Mouse (Mus musculus): ENCODE data around the gene Cdkn2c.

Gene Cdkn2c

DNA sequence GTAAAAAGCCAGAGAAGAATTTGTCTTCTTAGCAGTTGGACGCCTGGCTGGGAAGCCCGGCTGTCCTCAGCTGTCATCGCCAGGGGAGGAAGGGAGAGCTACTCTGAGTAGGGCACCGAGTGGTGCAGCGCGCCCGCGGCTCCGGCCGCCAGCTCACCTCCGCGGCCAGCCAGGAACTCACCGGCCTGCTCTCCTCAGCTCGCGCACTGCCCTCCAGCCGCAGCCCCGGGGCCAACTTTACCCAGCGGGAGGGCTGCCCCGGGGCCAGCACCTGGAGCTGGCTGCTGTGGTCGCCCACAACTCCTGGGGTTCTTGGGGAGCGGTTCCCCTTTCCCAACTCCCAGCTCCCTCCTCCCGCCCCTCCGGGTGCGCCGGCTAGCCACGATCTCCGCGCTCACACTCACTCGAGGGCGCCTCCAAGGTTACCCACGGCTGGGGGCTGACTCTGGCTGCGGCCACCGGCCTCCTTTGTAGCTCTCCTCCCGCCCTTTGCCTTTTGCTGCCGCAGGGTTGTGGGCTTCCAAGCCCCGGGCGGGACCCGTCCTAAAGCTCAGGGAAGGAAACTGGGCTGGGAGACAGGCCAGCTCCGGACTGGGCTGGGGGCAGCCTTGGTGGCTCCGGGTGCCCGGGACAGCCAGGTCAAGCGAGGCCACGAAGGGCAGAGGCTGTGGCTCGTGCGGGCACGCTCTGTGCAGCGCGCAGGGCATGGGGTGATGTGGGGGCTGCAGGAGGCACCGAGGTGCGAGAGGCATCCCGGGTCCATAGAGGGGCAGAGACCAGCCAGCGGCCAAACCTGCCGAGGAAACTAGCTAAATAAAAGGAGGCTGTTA, 9.8 kb downstream of the Cdkn2c start:
- no peak for DNase-seq (ENCODE audit: low spot score)

DNA sequence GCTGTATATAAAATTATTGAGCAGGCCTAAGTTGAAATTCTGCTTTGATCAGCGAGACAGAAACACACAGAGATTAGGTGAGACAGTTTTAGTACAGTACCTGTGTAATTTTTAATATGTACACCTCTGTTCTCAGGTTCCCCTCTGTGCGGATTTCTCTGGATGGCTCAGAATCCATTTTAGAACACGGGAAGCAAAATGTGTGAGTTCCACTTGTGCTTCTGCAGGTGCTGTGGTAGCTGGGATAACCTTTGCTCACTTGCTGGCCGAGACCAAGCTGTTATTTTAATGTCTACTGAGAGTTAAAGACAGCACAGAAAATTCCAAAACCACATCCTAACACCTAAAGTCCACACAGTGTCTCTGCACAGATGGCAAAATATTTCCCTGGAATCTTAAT, 10.7 kb downstream of the Cdkn2c start:
- DNase-seq (ENCODE audit: low spot score), result no peak

GRCm38 (mm10) chr4:109655738-109656137, 11.3 kb downstream of the Cdkn2c start:
- no peak for DNase-seq (ENCODE audit: low spot score)

- no peak for DNase-seq (ENCODE audit: low spot score)
Observed at GRCm38 (mm10) chr4:109654701-109655100, 12.3 kb downstream of the Cdkn2c start.

- no peak for DNase-seq (ENCODE audit: low spot score)
Observed at GRCm38 (mm10) chr4:109653251-109653650, 13.7 kb downstream of the Cdkn2c start.

DNA sequence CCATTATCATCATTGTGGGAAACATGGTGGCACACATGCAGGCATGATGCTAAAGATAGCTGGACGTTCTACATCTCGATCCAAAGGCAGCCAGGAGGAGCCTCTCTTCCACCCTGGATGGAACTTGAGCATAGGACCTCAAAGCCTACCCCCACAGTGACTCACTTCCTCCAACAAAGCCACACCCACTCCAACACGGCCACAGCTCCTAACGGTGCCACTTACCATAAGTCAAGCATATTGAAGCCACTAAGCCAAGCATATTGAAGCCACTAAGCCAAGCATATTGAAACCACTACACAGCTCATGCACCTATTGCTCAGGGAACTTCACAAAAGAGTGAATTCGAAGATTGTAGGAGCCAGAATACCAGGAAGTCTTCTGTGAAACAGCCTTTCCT, 17.7 kb downstream of the Cdkn2c start:
- no peak for DNase-seq (ENCODE audit: low spot score)

- DNase-seq (ENCODE audit: low spot score), result no peak
Observed at GRCm38 (mm10) chr4:109647281-109647680, 19.7 kb downstream of the Cdkn2c start.

- DNase-seq (ENCODE audit: low spot score), result no peak
Observed at GRCm38 (mm10) chr4:109641451-109641850, 25.5 kb downstream of the Cdkn2c start.

DNA sequence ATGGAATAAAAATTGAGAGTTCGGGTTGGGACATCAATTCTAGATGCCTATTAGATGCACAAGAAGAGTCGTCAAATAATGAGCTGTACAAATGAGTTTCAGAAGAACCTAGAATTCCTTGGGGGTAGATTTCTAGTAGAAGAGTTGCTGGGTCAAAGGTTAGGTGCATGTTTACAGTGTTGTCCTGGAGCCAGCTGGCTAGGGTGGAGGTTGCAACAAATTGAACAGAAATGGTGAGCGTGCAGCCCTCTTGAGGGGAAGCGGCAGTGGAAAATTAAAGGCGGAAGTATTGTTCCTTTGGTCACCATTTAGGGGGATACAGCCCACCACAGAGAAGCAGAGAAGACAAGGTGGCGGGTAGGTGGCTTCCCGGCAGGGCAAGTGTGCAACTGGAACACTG, 26.8 kb downstream of the Cdkn2c start:
- no peak for DNase-seq (ENCODE audit: low spot score)

GRCm38 (mm10) chr4:109639356-109639755, 27.6 kb downstream of the Cdkn2c start:
- DNase-seq (ENCODE audit: low spot score), result no peak

GRCm38 (mm10) chr4:109634971-109635370, 32.0 kb downstream of the Cdkn2c start:
- no peak for DNase-seq (ENCODE audit: low spot score)

DNA sequence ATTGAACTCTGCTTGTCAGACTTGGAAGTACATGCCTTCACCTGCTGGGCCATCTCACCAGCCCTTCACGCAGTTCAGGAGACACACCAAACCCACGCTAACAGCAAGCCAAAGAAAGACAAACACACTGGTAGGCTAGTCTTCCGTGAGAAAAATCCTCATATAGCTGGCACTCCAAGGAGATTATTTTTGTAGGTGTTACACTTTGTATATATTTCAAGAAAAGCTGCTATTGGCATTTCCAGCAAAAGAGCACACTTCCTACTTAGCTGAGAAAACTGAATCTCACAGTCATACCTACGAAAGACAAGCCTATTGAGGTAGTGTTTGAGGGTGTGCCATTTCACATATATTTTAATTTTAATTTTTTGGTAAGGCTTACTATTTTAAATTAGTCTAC, 36.0 kb downstream of the Cdkn2c start:
- DNase-seq (ENCODE audit: low spot score), result no peak

- DNase-seq (ENCODE audit: low spot score), result no peak
Observed at GRCm38 (mm10) chr4:109630215-109630614, 36.8 kb downstream of the Cdkn2c start.

GRCm38 (mm10) chr4:109612596-109612995, 54.4 kb downstream of the Cdkn2c start:
- DNase-seq (ENCODE audit: low spot score), result no peak
